Mouse (Mus musculus): ENCODE measurements at regions not wholly inside any gene's neighbourhood (a gene's known extent, or its start where the extent isn't known, plus 50 kb on each side); places are given as distances from the start of the nearest gene placed in this dataset.
"Not testable (repeated sequence)": the region's sequence is repeated elsewhere in the genome, so short reads cannot be mapped to it uniquely, and the experiment has no call there.

- not testable (repeated sequence) for DNase-seq (ENCODE audit: low spot score); H3K4me2 ChIP-seq (ENCODE audit: low read depth, low read length); H3K4me1 ChIP-seq (ENCODE audit: control insufficient read depth, insufficient read depth, low read length); H3K27ac ChIP-seq (replicated peaks; ENCODE audit: low read depth, low read length); H3K9ac ChIP-seq (replicated peaks; ENCODE audit: low read length); H3K4me3 ChIP-seq (ENCODE audit: low read depth, low read length); H3K27me3 ChIP-seq (ENCODE audit: control insufficient read depth, insufficient read depth, low read length); H3K36me3 ChIP-seq (replicated peaks; ENCODE audit: control insufficient read depth, insufficient read depth, low read depth, low read length); ATAC-seq (replicated peaks; ENCODE audit: insufficient number of reproducible peaks, low FRiP score, low TSS enrichment, low read depth); H3K9me3 ChIP-seq (replicated peaks; ENCODE audit: control insufficient read depth, low read length)
- 91% methylated on average over 2 of the region's 2 CpGs for WGBS
Observed at GRCm38 (mm10) chr10:22556401-22556800, 88.4 kb upstream of the Slc2a12 start.

- not testable (repeated sequence) for H3K4me2 ChIP-seq (ENCODE audit: low read depth, low read length); ATAC-seq (replicated peaks; ENCODE audit: insufficient number of reproducible peaks, low FRiP score, low TSS enrichment, low read depth)
- WGBS = 69% methylated on average over 14 of the region's 16 CpGs
Observed at GRCm38 (mm10) chr10:22569250-22570010, 75.4 kb upstream of the Slc2a12 start.

GRCm38 (mm10) chr10:22574048-22574447 is 70.8 kb upstream of the Slc2a12 start:
- 73% methylated on average over 4 of the region's 4 CpGs for WGBS
- H3K4me1 ChIP-seq (ENCODE audit: control insufficient read depth, insufficient read depth, low read length); H3K27me3 ChIP-seq (ENCODE audit: control insufficient read depth, insufficient read depth, low read length); H3K4me3 ChIP-seq (ENCODE audit: low read depth, low read length); H3K9me3 ChIP-seq (replicated peaks; ENCODE audit: control insufficient read depth, low read length); ATAC-seq (replicated peaks; ENCODE audit: insufficient number of reproducible peaks, low FRiP score, low TSS enrichment, low read depth); H3K27ac ChIP-seq (replicated peaks; ENCODE audit: low read depth, low read length); H3K36me3 ChIP-seq (replicated peaks; ENCODE audit: control insufficient read depth, insufficient read depth, low read depth, low read length); DNase-seq (ENCODE audit: low spot score); H3K4me2 ChIP-seq (ENCODE audit: low read depth, low read length); H3K9ac ChIP-seq (replicated peaks; ENCODE audit: low read length): not testable (repeated sequence)

More at GRCm38 (mm10) chr10:22569250-22570010, 75.4 kb upstream of the Slc2a12 start:
- H3K4me1 ChIP-seq (ENCODE audit: control insufficient read depth, insufficient read depth, low read length); H3K27ac ChIP-seq (replicated peaks; ENCODE audit: low read depth, low read length); H3K27me3 ChIP-seq (ENCODE audit: control insufficient read depth, insufficient read depth, low read length); DNase-seq (ENCODE audit: low spot score); H3K9me3 ChIP-seq (replicated peaks; ENCODE audit: control insufficient read depth, low read length); H3K36me3 ChIP-seq (replicated peaks; ENCODE audit: control insufficient read depth, insufficient read depth, low read depth, low read length); H3K4me3 ChIP-seq (ENCODE audit: low read depth, low read length); H3K9ac ChIP-seq (replicated peaks; ENCODE audit: low read length): not testable (repeated sequence)

GRCm38 (mm10) chr10:22579426-22579825 is 65.4 kb upstream of the Slc2a12 start:
- H3K4me2 ChIP-seq (ENCODE audit: low read depth, low read length); H3K36me3 ChIP-seq (replicated peaks; ENCODE audit: control insufficient read depth, insufficient read depth, low read depth, low read length); H3K27me3 ChIP-seq (ENCODE audit: control insufficient read depth, insufficient read depth, low read length); H3K9ac ChIP-seq (replicated peaks; ENCODE audit: low read length); H3K4me3 ChIP-seq (ENCODE audit: low read depth, low read length); H3K4me1 ChIP-seq (ENCODE audit: control insufficient read depth, insufficient read depth, low read length); H3K27ac ChIP-seq (replicated peaks; ENCODE audit: low read depth, low read length); H3K9me3 ChIP-seq (replicated peaks; ENCODE audit: control insufficient read depth, low read length); ATAC-seq (replicated peaks; ENCODE audit: insufficient number of reproducible peaks, low FRiP score, low TSS enrichment, low read depth): not testable (repeated sequence)
- 21% methylated on average over 3 of the region's 3 CpGs for WGBS
- DNase-seq (ENCODE audit: low spot score) = peak; percentile 75

- H3K9me3 ChIP-seq (replicated peaks; ENCODE audit: control insufficient read depth, low read length); H3K27me3 ChIP-seq (ENCODE audit: control insufficient read depth, insufficient read depth, low read length); H3K4me2 ChIP-seq (ENCODE audit: low read depth, low read length); H3K4me1 ChIP-seq (ENCODE audit: control insufficient read depth, insufficient read depth, low read length); DNase-seq (ENCODE audit: low spot score); H3K9ac ChIP-seq (replicated peaks; ENCODE audit: low read length); H3K4me3 ChIP-seq (ENCODE audit: low read depth, low read length); H3K36me3 ChIP-seq (replicated peaks; ENCODE audit: control insufficient read depth, insufficient read depth, low read depth, low read length); H3K27ac ChIP-seq (replicated peaks; ENCODE audit: low read depth, low read length); ATAC-seq (replicated peaks; ENCODE audit: insufficient number of reproducible peaks, low FRiP score, low TSS enrichment, low read depth): not testable (repeated sequence)
- WGBS = 90% methylated on average over 9 of the region's 9 CpGs
Observed at GRCm38 (mm10) chr10:22581300-22581699, 63.5 kb upstream of the Slc2a12 start.

- H3K9me3 ChIP-seq (replicated peaks; ENCODE audit: control insufficient read depth, low read length); H3K9ac ChIP-seq (replicated peaks; ENCODE audit: low read length); DNase-seq (ENCODE audit: low spot score); H3K36me3 ChIP-seq (replicated peaks; ENCODE audit: control insufficient read depth, insufficient read depth, low read depth, low read length); H3K4me2 ChIP-seq (ENCODE audit: low read depth, low read length); H3K4me3 ChIP-seq (ENCODE audit: low read depth, low read length); H3K27ac ChIP-seq (replicated peaks; ENCODE audit: low read depth, low read length); ATAC-seq (replicated peaks; ENCODE audit: insufficient number of reproducible peaks, low FRiP score, low TSS enrichment, low read depth); H3K27me3 ChIP-seq (ENCODE audit: control insufficient read depth, insufficient read depth, low read length); H3K4me1 ChIP-seq (ENCODE audit: control insufficient read depth, insufficient read depth, low read length): not testable (repeated sequence)
- WGBS = 89% methylated on average over 2 of the region's 2 CpGs
Observed at GRCm38 (mm10) chr10:22583306-22583705, 61.5 kb upstream of the Slc2a12 start.

- DNase-seq (ENCODE audit: low spot score); H3K4me2 ChIP-seq (ENCODE audit: low read depth, low read length); H3K9ac ChIP-seq (replicated peaks; ENCODE audit: low read length); H3K36me3 ChIP-seq (replicated peaks; ENCODE audit: control insufficient read depth, insufficient read depth, low read depth, low read length); H3K4me1 ChIP-seq (ENCODE audit: control insufficient read depth, insufficient read depth, low read length); H3K9me3 ChIP-seq (replicated peaks; ENCODE audit: control insufficient read depth, low read length); H3K27me3 ChIP-seq (ENCODE audit: control insufficient read depth, insufficient read depth, low read length); H3K27ac ChIP-seq (replicated peaks; ENCODE audit: low read depth, low read length); H3K4me3 ChIP-seq (ENCODE audit: low read depth, low read length); ATAC-seq (replicated peaks; ENCODE audit: insufficient number of reproducible peaks, low FRiP score, low TSS enrichment, low read depth): not testable (repeated sequence)
- WGBS = 91% methylated on average over 1 of the region's 1 CpGs
Observed at GRCm38 (mm10) chr10:22588587-22588986, 56.2 kb upstream of the Slc2a12 start.

GRCm38 (mm10) chr10:22591664-22592063 is 53.1 kb upstream of the Slc2a12 start:
- not testable (repeated sequence) for H3K4me1 ChIP-seq (ENCODE audit: control insufficient read depth, insufficient read depth, low read length); H3K4me2 ChIP-seq (ENCODE audit: low read depth, low read length); H3K27me3 ChIP-seq (ENCODE audit: control insufficient read depth, insufficient read depth, low read length); H3K9me3 ChIP-seq (replicated peaks; ENCODE audit: control insufficient read depth, low read length); H3K27ac ChIP-seq (replicated peaks; ENCODE audit: low read depth, low read length); H3K36me3 ChIP-seq (replicated peaks; ENCODE audit: control insufficient read depth, insufficient read depth, low read depth, low read length); DNase-seq (ENCODE audit: low spot score); H3K9ac ChIP-seq (replicated peaks; ENCODE audit: low read length); H3K4me3 ChIP-seq (ENCODE audit: low read depth, low read length); ATAC-seq (replicated peaks; ENCODE audit: insufficient number of reproducible peaks, low FRiP score, low TSS enrichment, low read depth)
- WGBS = 42% methylated on average over 4 of the region's 4 CpGs

Data from embryonic facial prominence, embryonic 11.5 days (tissue).